Mouse (Mus musculus): ENCODE data around the gene Dclk1.
A peak's percentile ranks its signal among the peaks of the same experiment; 100 is the strongest.
"Not testable (repeated sequence)": the region's sequence is repeated elsewhere in the genome, so short reads cannot be mapped to it uniquely, and the experiment has no call there.

Dclk1 gene

GRCm38 (mm10) chr3:55241730-55242421 is at the start of gene Dclk1:
Gene Dclk1 (plus strand): TSS chr3:55242364.
- DNase-seq (ENCODE audit: low read depth) = peak; percentile 70

GRCm38 (mm10) chr3:55193351-55193750 is 48.8 kb upstream of the Dclk1 start:
- no peak for DNase-seq (ENCODE audit: low read depth)

GRCm38 (mm10) chr3:55194792-55195191 is 47.4 kb upstream of the Dclk1 start:
- no peak for DNase-seq (ENCODE audit: low read depth)

- peak; percentile 49 for DNase-seq (ENCODE audit: low read depth)
Measured at GRCm38 (mm10) chr3:55195581-55196327, 46.4 kb upstream of the Dclk1 start.

- DNase-seq (ENCODE audit: low read depth) = no peak
Measured at GRCm38 (mm10) chr3:55196328-55196710, 45.8 kb upstream of the Dclk1 start.

- not testable (repeated sequence) for DNase-seq (ENCODE audit: low read depth)
Measured at GRCm38 (mm10) chr3:55203621-55204020, 38.5 kb upstream of the Dclk1 start.

GRCm38 (mm10) chr3:55206413-55206812 is 35.8 kb upstream of the Dclk1 start:
- no peak for DNase-seq (ENCODE audit: low read depth)

GRCm38 (mm10) chr3:55207665-55208064 is 34.5 kb upstream of the Dclk1 start:
- peak; percentile 57 for DNase-seq (ENCODE audit: low read depth)

GRCm38 (mm10) chr3:55212254-55212653 is 29.9 kb upstream of the Dclk1 start:
- DNase-seq (ENCODE audit: low read depth) = no peak

- peak; percentile 78 for DNase-seq (ENCODE audit: low read depth)
Measured at GRCm38 (mm10) chr3:55213785-55214184, 28.4 kb upstream of the Dclk1 start.

GRCm38 (mm10) chr3:55214413-55214812 is 27.8 kb upstream of the Dclk1 start:
- DNase-seq (ENCODE audit: low read depth) = peak; percentile 66

GRCm38 (mm10) chr3:55222502-55222901 is 19.7 kb upstream of the Dclk1 start:
- no peak for DNase-seq (ENCODE audit: low read depth)

GRCm38 (mm10) chr3:55223862-55224261 is 18.3 kb upstream of the Dclk1 start:
- DNase-seq (ENCODE audit: low read depth) = no peak

- no peak for DNase-seq (ENCODE audit: low read depth)
Measured at GRCm38 (mm10) chr3:55226501-55227213, 15.5 kb upstream of the Dclk1 start.

GRCm38 (mm10) chr3:55227214-55227581 is 15.0 kb upstream of the Dclk1 start:
- no peak for DNase-seq (ENCODE audit: low read depth)

GRCm38 (mm10) chr3:55242422-55243055 is 375 bp downstream of the Dclk1 start:
- peak; percentile 92 for DNase-seq (ENCODE audit: low read depth)

GRCm38 (mm10) chr3:55243056-55243471 is 900 bp downstream of the Dclk1 start:
- DNase-seq (ENCODE audit: low read depth) = peak; percentile 38

- no peak for DNase-seq (ENCODE audit: low read depth)
Measured at GRCm38 (mm10) chr3:55244087-55244486, 1.9 kb downstream of the Dclk1 start.

- no peak for DNase-seq (ENCODE audit: low read depth)
Measured at GRCm38 (mm10) chr3:55246618-55247272, 4.6 kb downstream of the Dclk1 start.

GRCm38 (mm10) chr3:55248048-55248447 is 5.9 kb downstream of the Dclk1 start:
- no peak for DNase-seq (ENCODE audit: low read depth)

GRCm38 (mm10) chr3:55248508-55248907 is 6.3 kb downstream of the Dclk1 start:
- peak; percentile 29 for DNase-seq (ENCODE audit: low read depth)

- DNase-seq (ENCODE audit: low read depth) = no peak
Measured at GRCm38 (mm10) chr3:55250631-55251030, 8.5 kb downstream of the Dclk1 start.
